Mouse (Mus musculus) left cerebral cortex, adult 9 months (tissue): Measurements from ENCODE around the gene Usp24.

Experiments used
- DNase-seq, 2 experiments: peaks; one replicate each; pipeline ENCODE4 v3.0.0; 2022; ENCODE audit warnings: low spot score in 2 of 2

Usp24 gene

GRCm38 (mm10) chr4:106315921-106316350 lies at the start of gene Usp24:
Usp24 (plus strand) TSS chr4:106316213.
- peak in 1 of 2 experiments; percentile 62 for DNase-seq

- no peak for DNase-seq
These were observed 39.1 kb upstream of the Usp24 start for GRCm38 (mm10) chr4:106276937-106277336.

GRCm38 (mm10) chr4:106279177-106279576 lies 36.8 kb upstream of the Usp24 start:
- no peak for DNase-seq

- no peak for DNase-seq
These were observed 34.9 kb upstream of the Usp24 start for GRCm38 (mm10) chr4:106281128-106281491.

GRCm38 (mm10) chr4:106281492-106282122 lies 34.4 kb upstream of the Usp24 start:
- peak; percentile 30 to 40 for DNase-seq

GRCm38 (mm10) chr4:106282123-106282510 lies 33.9 kb upstream of the Usp24 start:
- no peak for DNase-seq

GRCm38 (mm10) chr4:106286958-106287743 lies 28.9 kb upstream of the Usp24 start:
- no peak for DNase-seq

- DNase-seq: no peak
These were observed 25.8 kb upstream of the Usp24 start for GRCm38 (mm10) chr4:106290201-106290600.

GRCm38 (mm10) chr4:106292823-106293222 lies 23.2 kb upstream of the Usp24 start:
- DNase-seq: no peak

GRCm38 (mm10) chr4:106293378-106294090 lies 22.5 kb upstream of the Usp24 start:
- no peak for DNase-seq

GRCm38 (mm10) chr4:106295696-106296095 lies 20.3 kb upstream of the Usp24 start:
- no peak for DNase-seq

- no peak for DNase-seq
These were observed 19.5 kb upstream of the Usp24 start for GRCm38 (mm10) chr4:106296412-106297086.

- no peak for DNase-seq
These were observed 14.7 kb upstream of the Usp24 start for GRCm38 (mm10) chr4:106301346-106301745.

GRCm38 (mm10) chr4:106308090-106308489 lies 7.9 kb upstream of the Usp24 start:
- no peak for DNase-seq

- DNase-seq: no peak
These were observed 3.4 kb upstream of the Usp24 start for GRCm38 (mm10) chr4:106312651-106313050.

GRCm38 (mm10) chr4:106313070-106313469 lies 2.9 kb upstream of the Usp24 start:
- DNase-seq: no peak

GRCm38 (mm10) chr4:106313874-106314273 lies 2.1 kb upstream of the Usp24 start:
- no peak for DNase-seq

GRCm38 (mm10) chr4:106314291-106314690 lies 1.7 kb upstream of the Usp24 start:
- DNase-seq: no peak

GRCm38 (mm10) chr4:106316351-106317178 lies 552 bp downstream of the Usp24 start:
- peak in 1 of 2 experiments; percentile 23 for DNase-seq

- peak in 1 of 2 experiments; percentile 19 for DNase-seq
These were observed 1.4 kb downstream of the Usp24 start for GRCm38 (mm10) chr4:106317179-106318055.
